Mouse (Mus musculus) cerebellum, adult 11 months (tissue): ENCODE data around the gene Shc2.

ENCODE experiments used
- DNase-seq: peaks from one replicate; pipeline ENCODE4 v3.0.0; 2022

Gene Shc2

DNA sequence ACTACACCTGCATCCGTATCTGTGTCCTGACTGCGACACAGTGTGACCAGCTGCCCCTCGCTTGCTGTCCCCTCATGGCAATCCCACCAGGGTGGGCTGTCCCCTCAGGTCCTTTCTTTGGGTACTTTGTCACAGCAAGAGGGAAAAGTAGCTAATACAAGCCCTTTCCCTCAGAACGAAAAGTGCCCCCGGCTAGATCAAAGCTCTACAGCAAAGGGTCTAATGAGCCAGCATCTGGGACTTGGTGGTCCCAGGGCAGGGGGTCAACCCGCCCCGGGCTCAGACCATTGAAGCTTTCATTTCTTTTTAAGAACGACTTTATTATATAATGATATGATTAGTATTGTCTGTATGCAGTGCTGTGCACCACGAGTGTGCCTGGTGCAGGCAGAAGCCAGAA is 59.4 kb downstream of the Shc2 start:
- DNase-seq: no peak

DNA sequence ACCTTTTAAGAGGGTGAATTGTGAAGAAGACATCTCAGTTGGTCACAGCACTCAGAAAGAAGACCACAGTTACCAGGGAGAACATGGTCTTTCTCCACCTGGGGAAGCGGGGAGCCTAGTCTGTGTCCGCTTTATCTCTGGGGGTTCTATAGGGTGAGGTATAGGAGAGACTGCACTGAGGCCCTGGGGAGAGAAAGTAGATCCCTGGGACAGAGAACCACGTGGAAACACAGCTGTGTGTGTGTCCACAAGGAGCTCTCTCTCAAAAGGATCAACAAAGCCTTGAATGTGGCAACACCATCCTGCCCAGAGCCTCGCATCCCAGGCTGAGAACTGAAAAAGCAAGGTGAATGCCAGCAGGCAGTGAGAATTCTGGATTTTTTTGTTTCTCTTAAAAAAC is 60.3 kb downstream of the Shc2 start:
- no peak for DNase-seq

DNA sequence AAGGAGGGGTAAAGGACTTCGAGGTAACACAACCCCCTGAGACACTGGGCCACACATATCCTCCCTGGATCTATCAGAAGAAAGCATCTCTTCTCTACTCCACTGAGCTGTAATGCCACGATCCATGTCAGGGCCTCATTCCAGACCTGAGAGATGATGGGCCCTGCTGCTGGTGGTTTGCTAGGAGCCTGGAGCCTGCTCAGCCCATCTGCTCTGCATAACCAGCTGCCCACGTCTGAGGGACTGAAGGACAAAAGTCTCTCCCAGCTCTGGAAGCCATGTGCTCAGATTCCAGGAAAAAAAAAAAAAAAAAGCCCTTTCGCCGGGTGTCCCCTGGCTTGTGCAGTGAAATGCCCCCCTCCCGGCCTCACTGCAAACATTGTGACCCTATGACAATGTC is 62.0 kb downstream of the Shc2 start:
- no peak for DNase-seq

DNA sequence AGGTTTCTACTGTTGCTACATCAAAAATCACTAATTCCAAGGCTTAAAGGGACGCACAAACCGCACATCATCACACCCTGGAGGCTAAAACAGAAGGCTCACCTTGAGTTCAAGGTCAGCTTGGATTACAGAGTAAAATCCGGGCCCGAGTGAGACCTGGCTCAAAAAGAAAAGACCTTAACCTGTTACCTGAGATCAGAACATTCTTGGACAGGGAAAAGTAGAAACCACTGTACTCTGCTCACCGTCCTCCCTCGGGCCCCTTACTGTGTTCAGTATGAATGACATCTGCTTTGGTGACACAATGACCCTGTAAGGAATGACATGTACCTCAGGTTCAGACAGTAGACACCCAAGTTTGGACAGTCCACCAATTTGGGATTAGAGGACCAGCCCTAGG is 62.9 kb downstream of the Shc2 start:
- no peak for DNase-seq

DNA sequence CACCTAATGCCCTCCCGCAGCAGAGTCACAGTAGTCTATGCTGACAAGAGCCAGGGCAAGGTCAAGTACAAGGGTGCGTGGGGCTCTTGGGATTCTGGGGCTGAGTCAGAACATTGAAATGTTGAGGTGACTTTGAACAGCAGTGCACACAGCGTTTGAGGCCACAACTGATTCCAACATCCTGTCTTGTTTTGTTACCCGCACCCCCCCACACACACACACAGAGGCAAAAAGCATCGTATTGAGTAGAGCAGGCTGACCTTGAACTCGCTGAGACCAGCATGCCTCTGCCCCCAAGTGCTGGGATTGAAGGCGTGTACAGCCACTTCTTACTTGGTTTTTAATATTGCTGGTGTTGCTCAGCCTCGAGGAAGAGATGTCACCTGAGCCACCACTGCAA is 63.4 kb downstream of the Shc2 start:
- no peak for DNase-seq

DNA sequence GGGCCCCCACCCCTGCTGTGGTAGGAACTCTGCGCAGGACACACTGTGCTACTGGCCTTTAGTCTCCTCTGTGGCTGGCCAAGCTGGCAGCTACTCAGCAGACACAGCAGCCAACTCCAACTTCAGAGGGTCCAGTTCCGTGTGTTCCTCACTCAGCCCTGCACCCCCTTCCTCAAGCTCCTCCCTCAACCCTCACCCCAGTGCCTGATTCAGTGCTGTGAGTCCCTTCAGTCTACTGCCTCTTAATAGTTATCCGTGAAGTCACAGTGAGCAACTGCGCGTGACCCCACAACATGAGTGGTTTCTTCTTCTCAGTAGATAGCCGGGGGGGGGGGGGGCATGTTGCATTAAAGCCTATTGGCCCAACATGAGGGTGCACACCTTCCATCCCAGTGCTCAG is 64.1 kb downstream of the Shc2 start:
- DNase-seq: no peak

DNA sequence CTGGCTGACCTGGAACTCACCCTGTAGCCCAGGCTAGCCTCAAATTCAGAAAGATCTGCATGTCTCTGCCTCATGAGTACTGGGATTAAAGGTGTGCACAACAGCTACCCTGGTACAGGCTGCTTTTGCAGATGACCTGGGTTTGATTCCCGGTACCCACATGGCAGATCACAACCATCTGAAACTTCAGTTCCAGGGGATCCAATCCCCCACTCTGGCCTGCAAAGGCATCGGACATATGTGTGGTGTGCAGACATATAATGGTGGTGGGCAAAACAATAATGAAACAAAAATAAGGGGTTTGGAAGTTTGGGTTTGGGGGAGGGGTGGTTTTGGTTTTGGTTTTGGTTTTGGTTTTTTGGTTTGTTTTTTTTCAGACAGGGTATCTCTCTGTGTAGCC is 66.4 kb downstream of the Shc2 start:
- DNase-seq: no peak

DNA sequence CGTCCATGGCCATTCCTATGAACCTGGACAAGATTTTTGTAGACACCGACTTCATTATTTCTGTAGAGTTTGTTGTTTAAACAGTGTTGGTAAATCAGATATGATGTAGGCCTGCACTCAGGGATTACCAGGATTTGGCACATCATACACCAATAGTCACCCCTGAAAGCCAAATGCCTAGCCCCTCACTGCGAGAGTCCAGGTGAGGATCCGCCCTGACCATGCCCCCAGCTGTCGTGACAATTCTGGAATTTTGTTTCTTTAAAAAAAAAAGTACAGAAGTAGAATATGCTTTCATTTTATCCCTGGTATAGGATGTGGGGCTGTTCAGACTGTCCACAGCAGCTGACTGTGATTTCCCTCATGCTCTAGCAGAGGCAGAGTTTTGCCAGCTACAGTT is 67.8 kb downstream of the Shc2 start:
- no peak for DNase-seq
